Mouse (Mus musculus) spleen, adult 2 months (tissue): ENCODE measurements around the gene Rap1gap. TPM values are rescaled to one million over a fixed set of nuclear protein-coding genes. Genes with fewer than 3 reads are reported as not detected.

ENCODE experiments used
- DNase-seq, 2 experiments: peaks; one replicate each; pipeline versions ENCODE4 v3.0.0 to v3.0.0-alpha.2; 2012 to 2021; ENCODE audit warnings: low spot score in 2 of 2, low read depth in 1 of 2
- H3K27ac ChIP-seq: fragments of 200-500 bp; 2 replicates; pipeline ENCODE4 v1.5.1; 2012; ENCODE audit warnings: low read length, inconsistent platforms; ENCODE audit not compliant: insufficient read depth
- H3K27me3 ChIP-seq: fragments of 200-500 bp; 2 replicates; pipeline ENCODE4 v1.6.1; 2012; ENCODE audit warnings: mild to moderate bottlenecking, moderate library complexity, low read length, inconsistent platforms; ENCODE audit not compliant: control insufficient read depth, insufficient read depth
- H3K36me3 ChIP-seq: fragments of 200-500 bp; 2 replicates; pipeline ENCODE4 v1.6.1; 2012; ENCODE audit warnings: mild to moderate bottlenecking, low read length, inconsistent platforms; ENCODE audit not compliant: control insufficient read depth, insufficient read depth
- H3K4me1 ChIP-seq: fragments of 200-500 bp; 2 replicates; pipeline ENCODE4 v1.6.1; 2011; ENCODE audit warnings: inconsistent platforms; ENCODE audit not compliant: control insufficient read depth, insufficient read depth, insufficient read length
- H3K4me3 ChIP-seq: fragments of 200-500 bp; 2 replicates; pipeline ENCODE4 v1.5.1; 2011; ENCODE audit warnings: mild to moderate bottlenecking, inconsistent platforms; ENCODE audit not compliant: insufficient read depth, insufficient read length; ENCODE audit errors: extremely low read depth
- CTCF ChIP-seq: fragments of 200-500 bp; IDR thresholded peaks from 2 replicates; pipeline ENCODE4 v1.5.1; 2011; ENCODE audit warnings: mild to moderate bottlenecking, inconsistent platforms; ENCODE audit not compliant: insufficient read depth, insufficient read length, insufficient replicate concordance; ENCODE audit errors: extremely low read depth
- POLR2A ChIP-seq: fragments of 200-500 bp; IDR thresholded peaks from 2 replicates; pipeline ENCODE4 v1.6.1; 2011; ENCODE audit warnings: low read depth, low read length, inconsistent platforms
- WGBS: fragments of 180-500 bp; shearing (Covaris S2); methylation state at CpG from one replicate; pipeline ENCODE4 v1.1.7; 2018; 5-methylcytosine and 5-hydroxymethylcytosine counted together
- polyA plus RNA-seq: library from polyadenylated mRNA; depleted of rRNA; stranded (reverse); fragments of >200 nt; gene quantifications from 2 replicates; pipeline ENCODE4 v1.2.3, GENCODE M21; 2012; rRNA removed

The Rap1gap gene
- polyA plus RNA-seq, result 49.3 and 56.1 TPM in 2 replicates

- Histone ChIP-seq H3K36me3 (no peaks in the 10 kb centered on the region; the same call in 1 of the 2 replicates), H3K27ac (no peak within 1 kb of the TSS), H3K4me1 (peaks cover 4% of the 10 kb centered on the region; the same call in 1 of the 2 replicates), H3K27me3 (peaks cover 13% of the 10 kb centered on the region), H3K4me3 (no peak within 1 kb of the TSS)
- 1% methylated on average over 44 of the region's 44 CpGs for WGBS
- no peak for DNase-seq
- TF ChIP-seq POLR2A, result no peak
- no peak for TF ChIP-seq CTCF
These were observed at the start of gene Rap1gap for GRCm38 (mm10) chr4:137664433-137664979. Gene Rap1gap, plus strand, starts transcription at chr4:137664726.

- peaks cover 43% of the 10 kb centered on the region for H3K36me3 ChIP-seq
- no peak overlapping the region for H3K27ac ChIP-seq
- H3K4me1 ChIP-seq, result no peaks in the 10 kb centered on the region
- H3K4me3 ChIP-seq, result no peak overlapping the region
- no peak for DNase-seq
- no peaks in the 10 kb centered on the region for H3K27me3 ChIP-seq
- WGBS, result 96% methylated on average over 8 of the region's 8 CpGs
- TF ChIP-seq CTCF, result no peak
- no peak for TF ChIP-seq POLR2A
These were observed 41.7 kb upstream of the Rap1gap start for GRCm38 (mm10) chr4:137622847-137623246.

GRCm38 (mm10) chr4:137627476-137628235, 36.9 kb upstream of the Rap1gap start:
- Histone ChIP-seq H3K36me3 (peaks cover 47% of the 10 kb centered on the region), H3K4me1 (no peaks in the 10 kb centered on the region), H3K27me3 (no peaks in the 10 kb centered on the region), H3K4me3 (no peak overlapping the region), H3K27ac (no peak overlapping the region)
- DNase-seq, result no peak
- 93% methylated on average over 8 of the region's 8 CpGs for WGBS
- no peak for TF ChIP-seq POLR2A
- no peak for TF ChIP-seq CTCF

- no peaks in the 10 kb centered on the region for H3K27me3 ChIP-seq
- WGBS, result 83% methylated on average over 6 of the region's 6 CpGs
- H3K4me1 ChIP-seq, result no peaks in the 10 kb centered on the region
- H3K36me3 ChIP-seq, result peaks cover 49% of the 10 kb centered on the region
- H3K27ac ChIP-seq, result no peak overlapping the region
- no peak for DNase-seq
- TF ChIP-seq POLR2A (no peak), CTCF (no peak)
- no peak overlapping the region for H3K4me3 ChIP-seq
These were observed 36.1 kb upstream of the Rap1gap start for GRCm38 (mm10) chr4:137628400-137628799.

GRCm38 (mm10) chr4:137629354-137629753, 35.2 kb upstream of the Rap1gap start:
- Histone ChIP-seq H3K27ac (no peak overlapping the region), H3K36me3 (peaks cover 49% of the 10 kb centered on the region), H3K27me3 (no peaks in the 10 kb centered on the region), H3K4me3 (no peak overlapping the region), H3K4me1 (no peaks in the 10 kb centered on the region)
- DNase-seq, result no peak
- no peak for TF ChIP-seq CTCF
- TF ChIP-seq POLR2A, result no peak
- WGBS, result 87% methylated on average over 7 of the region's 7 CpGs

- no peak for TF ChIP-seq POLR2A
- no peak for TF ChIP-seq CTCF
- Histone ChIP-seq H3K4me3 (no peak overlapping the region), H3K36me3 (peaks cover 51% of the 10 kb centered on the region), H3K27me3 (no peaks in the 10 kb centered on the region), H3K4me1 (no peaks in the 10 kb centered on the region), H3K27ac (no peak overlapping the region)
- 85% methylated on average over 2 of the region's 2 CpGs for WGBS
- DNase-seq, result no peak
These were observed 34.4 kb upstream of the Rap1gap start for GRCm38 (mm10) chr4:137630153-137630552.

- H3K4me1 ChIP-seq, result no peaks in the 10 kb centered on the region
- no peak overlapping the region for H3K4me3 ChIP-seq
- peaks cover 51% of the 10 kb centered on the region for H3K36me3 ChIP-seq
- 86% methylated on average over 3 of the region's 3 CpGs for WGBS
- DNase-seq, result no peak
- TF ChIP-seq CTCF (no peak), POLR2A (no peak)
- H3K27ac ChIP-seq, result no peak overlapping the region
- H3K27me3 ChIP-seq, result no peaks in the 10 kb centered on the region
These were observed 32.9 kb upstream of the Rap1gap start for GRCm38 (mm10) chr4:137631596-137631995.
